Mouse (Mus musculus): ENCODE data around the gene March10. TPM values are rescaled to one million over a fixed set of nuclear protein-coding genes. Genes with fewer than 3 reads are reported as not detected.
A peak's percentile ranks its signal among the peaks of the same experiment; 100 is the strongest.

March10 gene
- polyA plus RNA-seq, 1 experiment from 2014 or later, result 0.37 TPM

GRCm38 (mm10) chr11:105457041-105457440 is 506 bp upstream of the March10 start:
- Histone ChIP-seq H3K4me3 (ENCODE audit: low read depth, low read length) (peak overlapping the region; percentile 43), H3K27me3 (ENCODE audit: control insufficient read depth, insufficient read depth, low read length) (no peaks in the 10 kb centered on the region), H3K4me2 (replicated peaks; ENCODE audit: low read depth, low read length) (peak overlapping the region; percentile 83), H3K27ac (ENCODE audit: low read depth, low read length) (peak overlapping the region; percentile 65; the same call in 1 of the 2 replicates), H3K9me3 (ENCODE audit: control insufficient read depth, low read length) (no peaks in the 10 kb centered on the region), H3K9ac (ENCODE audit: low read depth, low read length) (peak overlapping the region; percentile 56; the same call in 1 of the 2 replicates), H3K36me3 (ENCODE audit: control insufficient read depth, insufficient read depth, low read length) (no peaks in the 10 kb centered on the region), H3K4me1 (replicated peaks; ENCODE audit: control insufficient read depth, insufficient read depth, low read length) (peaks cover 3% of the 10 kb centered on the region; the same call in 1 of the 2 replicates)
- WGBS, result 59% methylated on average over 7 of the region's 7 CpGs
- no peak for ATAC-seq (ENCODE audit: low FRiP score)
- DNase-seq (ENCODE audit: low spot score), result no peak

- H3K36me3 ChIP-seq (ENCODE audit: control insufficient read depth, insufficient read depth, low read length), result no peaks in the 10 kb centered on the region
- WGBS, result 90% methylated on average over 5 of the region's 5 CpGs
- H3K4me1 ChIP-seq (replicated peaks; ENCODE audit: control insufficient read depth, insufficient read depth, low read length), result peaks cover 5% of the 10 kb centered on the region
- no peaks in the 10 kb centered on the region for H3K27me3 ChIP-seq (ENCODE audit: control insufficient read depth, insufficient read depth, low read length)
- H3K4me2 ChIP-seq (replicated peaks; ENCODE audit: low read depth, low read length), result no peak overlapping the region
- H3K27ac ChIP-seq (ENCODE audit: low read depth, low read length), result no peak overlapping the region
- DNase-seq (ENCODE audit: low spot score) (no peak), ATAC-seq (ENCODE audit: low FRiP score) (no peak)
- no peak overlapping the region for H3K4me3 ChIP-seq (ENCODE audit: low read depth, low read length)
- H3K9me3 ChIP-seq (ENCODE audit: control insufficient read depth, low read length), result no peaks in the 10 kb centered on the region
- H3K9ac ChIP-seq (ENCODE audit: low read depth, low read length), result no peak overlapping the region
Observed at GRCm38 (mm10) chr11:105455118-105455517, 1.4 kb downstream of the March10 start.

GRCm38 (mm10) chr11:105453084-105453483 is 3.5 kb downstream of the March10 start:
- Histone ChIP-seq H3K4me2 (replicated peaks; ENCODE audit: low read depth, low read length) (no peak overlapping the region), H3K9ac (ENCODE audit: low read depth, low read length) (no peak overlapping the region), H3K27ac (ENCODE audit: low read depth, low read length) (no peak overlapping the region), H3K36me3 (ENCODE audit: control insufficient read depth, insufficient read depth, low read length) (no peaks in the 10 kb centered on the region), H3K9me3 (ENCODE audit: control insufficient read depth, low read length) (no peaks in the 10 kb centered on the region), H3K27me3 (ENCODE audit: control insufficient read depth, insufficient read depth, low read length) (no peaks in the 10 kb centered on the region), H3K4me1 (replicated peaks; ENCODE audit: control insufficient read depth, insufficient read depth, low read length) (peaks cover 5% of the 10 kb centered on the region), H3K4me3 (ENCODE audit: low read depth, low read length) (no peak overlapping the region)
- DNase-seq (ENCODE audit: low spot score), result no peak
- no peak for ATAC-seq (ENCODE audit: low FRiP score)
- 95% methylated on average over 4 of the region's 4 CpGs for WGBS

- Histone ChIP-seq H3K4me3 (ENCODE audit: low read depth, low read length) (no peak overlapping the region), H3K27ac (ENCODE audit: low read depth, low read length) (no peak overlapping the region), H3K4me2 (replicated peaks; ENCODE audit: low read depth, low read length) (no peak overlapping the region), H3K36me3 (ENCODE audit: control insufficient read depth, insufficient read depth, low read length) (no peaks in the 10 kb centered on the region), H3K4me1 (replicated peaks; ENCODE audit: control insufficient read depth, insufficient read depth, low read length) (peaks cover 5% of the 10 kb centered on the region), H3K27me3 (ENCODE audit: control insufficient read depth, insufficient read depth, low read length) (no peaks in the 10 kb centered on the region), H3K9ac (ENCODE audit: low read depth, low read length) (no peak overlapping the region), H3K9me3 (ENCODE audit: control insufficient read depth, low read length) (no peaks in the 10 kb centered on the region)
- DNase-seq (ENCODE audit: low spot score) (no peak), ATAC-seq (ENCODE audit: low FRiP score) (no peak)
- 78% methylated on average over 4 of the region's 4 CpGs for WGBS
Observed at GRCm38 (mm10) chr11:105452504-105452903, 4.0 kb downstream of the March10 start.

- no peak overlapping the region for H3K4me3 ChIP-seq (ENCODE audit: low read depth, low read length)
- H3K4me1 ChIP-seq (replicated peaks; ENCODE audit: control insufficient read depth, insufficient read depth, low read length), result peaks cover 2% of the 10 kb centered on the region; the same call in 1 of the 2 replicates
- WGBS, result 40% methylated on average over 7 of the region's 7 CpGs
- H3K36me3 ChIP-seq (ENCODE audit: control insufficient read depth, insufficient read depth, low read length), result no peaks in the 10 kb centered on the region
- H3K4me2 ChIP-seq (replicated peaks; ENCODE audit: low read depth, low read length), result no peak overlapping the region
- no peaks in the 10 kb centered on the region for H3K9me3 ChIP-seq (ENCODE audit: control insufficient read depth, low read length)
- no peak overlapping the region for H3K9ac ChIP-seq (ENCODE audit: low read depth, low read length)
- 0 out of 2 replicates have a peak overlapping the region, but pooled peaks have one; percentile 32 for H3K27ac ChIP-seq (ENCODE audit: low read depth, low read length)
- peak; percentile 60 for ATAC-seq (ENCODE audit: low FRiP score)
- DNase-seq (ENCODE audit: low spot score), result peak; percentile 27
- H3K27me3 ChIP-seq (ENCODE audit: control insufficient read depth, insufficient read depth, low read length), result no peaks in the 10 kb centered on the region
Observed at GRCm38 (mm10) chr11:105451553-105452135, 4.9 kb downstream of the March10 start.

GRCm38 (mm10) chr11:105449581-105450315 is 6.8 kb downstream of the March10 start:
- Histone ChIP-seq H3K4me3 (ENCODE audit: low read depth, low read length) (no peak overlapping the region), H3K27me3 (ENCODE audit: control insufficient read depth, insufficient read depth, low read length) (no peaks in the 10 kb centered on the region), H3K4me1 (replicated peaks; ENCODE audit: control insufficient read depth, insufficient read depth, low read length) (peaks cover 2% of the 10 kb centered on the region; the same call in 1 of the 2 replicates), H3K27ac (ENCODE audit: low read depth, low read length) (no peak overlapping the region), H3K9ac (ENCODE audit: low read depth, low read length) (no peak overlapping the region), H3K36me3 (ENCODE audit: control insufficient read depth, insufficient read depth, low read length) (no peaks in the 10 kb centered on the region), H3K4me2 (replicated peaks; ENCODE audit: low read depth, low read length) (no peak overlapping the region), H3K9me3 (ENCODE audit: control insufficient read depth, low read length) (no peaks in the 10 kb centered on the region)
- no peak for ATAC-seq (ENCODE audit: low FRiP score)
- 60% methylated on average over 12 of the region's 12 CpGs for WGBS
- no peak for DNase-seq (ENCODE audit: low spot score)

GRCm38 (mm10) chr11:105447661-105448060 is 8.9 kb downstream of the March10 start:
- 78% methylated on average over 6 of the region's 6 CpGs for WGBS
- Histone ChIP-seq H3K4me2 (replicated peaks; ENCODE audit: low read depth, low read length) (no peak overlapping the region), H3K4me1 (replicated peaks; ENCODE audit: control insufficient read depth, insufficient read depth, low read length) (peaks cover 2% of the 10 kb centered on the region; the same call in 1 of the 2 replicates), H3K36me3 (ENCODE audit: control insufficient read depth, insufficient read depth, low read length) (no peaks in the 10 kb centered on the region), H3K4me3 (ENCODE audit: low read depth, low read length) (no peak overlapping the region), H3K27me3 (ENCODE audit: control insufficient read depth, insufficient read depth, low read length) (no peaks in the 10 kb centered on the region), H3K27ac (ENCODE audit: low read depth, low read length) (no peak overlapping the region), H3K9ac (ENCODE audit: low read depth, low read length) (no peak overlapping the region), H3K9me3 (ENCODE audit: control insufficient read depth, low read length) (no peaks in the 10 kb centered on the region)
- DNase-seq (ENCODE audit: low spot score) (no peak), ATAC-seq (ENCODE audit: low FRiP score) (no peak)

GRCm38 (mm10) chr11:105446221-105446620 is 10.3 kb downstream of the March10 start:
- Histone ChIP-seq H3K4me1 (replicated peaks; ENCODE audit: control insufficient read depth, insufficient read depth, low read length) (no peaks in the 10 kb centered on the region), H3K9me3 (ENCODE audit: control insufficient read depth, low read length) (no peaks in the 10 kb centered on the region), H3K9ac (ENCODE audit: low read depth, low read length) (no peak overlapping the region), H3K27ac (ENCODE audit: low read depth, low read length) (no peak overlapping the region), H3K27me3 (ENCODE audit: control insufficient read depth, insufficient read depth, low read length) (no peaks in the 10 kb centered on the region), H3K36me3 (ENCODE audit: control insufficient read depth, insufficient read depth, low read length) (no peaks in the 10 kb centered on the region), H3K4me3 (ENCODE audit: low read depth, low read length) (no peak overlapping the region), H3K4me2 (replicated peaks; ENCODE audit: low read depth, low read length) (no peak overlapping the region)
- 85% methylated on average over 5 of the region's 5 CpGs for WGBS
- ATAC-seq (ENCODE audit: low FRiP score) (no peak), DNase-seq (ENCODE audit: low spot score) (no peak)

- no peak overlapping the region for H3K9ac ChIP-seq (ENCODE audit: low read depth, low read length)
- no peak overlapping the region for H3K27ac ChIP-seq (ENCODE audit: low read depth, low read length)
- no peaks in the 10 kb centered on the region for H3K27me3 ChIP-seq (ENCODE audit: control insufficient read depth, insufficient read depth, low read length)
- H3K4me2 ChIP-seq (replicated peaks; ENCODE audit: low read depth, low read length), result no peak overlapping the region
- no peaks in the 10 kb centered on the region for H3K9me3 ChIP-seq (ENCODE audit: control insufficient read depth, low read length)
- no peaks in the 10 kb centered on the region for H3K4me1 ChIP-seq (replicated peaks; ENCODE audit: control insufficient read depth, insufficient read depth, low read length)
- no peak for ATAC-seq (ENCODE audit: low FRiP score)
- H3K36me3 ChIP-seq (ENCODE audit: control insufficient read depth, insufficient read depth, low read length), result no peaks in the 10 kb centered on the region
- no peak overlapping the region for H3K4me3 ChIP-seq (ENCODE audit: low read depth, low read length)
- DNase-seq (ENCODE audit: low spot score), result no peak
- 72% methylated on average over 5 of the region's 5 CpGs for WGBS
Observed at GRCm38 (mm10) chr11:105445741-105446140, 10.8 kb downstream of the March10 start.
